Mouse (Mus musculus) lung, adult 2 months (tissue): ENCODE results near the gene Szt2. TPM values are rescaled to one million over a fixed set of nuclear protein-coding genes. Genes with fewer than 3 reads are reported as not detected.

Source experiments
- DNase-seq: peaks from one replicate; pipeline ENCODE4 v3.0.0; 2022
- H3K4me1 ChIP-seq: fragments of 200-500 bp; 2 replicates; pipeline ENCODE4 v1.6.1; 2011; ENCODE audit warnings: low read length; ENCODE audit not compliant: control insufficient read depth, insufficient read depth
- H3K4me3 ChIP-seq: fragments of 200-500 bp; replicated peaks from 2 replicates; pipeline ENCODE3; 2011; ENCODE audit warnings: low read depth, mild to moderate bottlenecking, control low read depth, low read length; ENCODE audit errors: extremely low read depth
- CTCF ChIP-seq: fragments of 200-500 bp; IDR thresholded peaks from 2 replicates; pipeline ENCODE4 v1.5.1; 2011; ENCODE audit warnings: mild to moderate bottlenecking, low read length, control low read depth; ENCODE audit not compliant: insufficient read depth
- POLR2A ChIP-seq: fragments of 200-500 bp; IDR thresholded peaks from 2 replicates; pipeline ENCODE4 v1.6.1; 2011; ENCODE audit warnings: low read depth, mild to moderate bottlenecking, control low read depth, low read length, borderline replicate concordance; ENCODE audit errors: extremely low read depth
- WGBS: fragments of 180-500 bp; shearing (Covaris S2); methylation state at CpG from one replicate; pipeline ENCODE4 v1.1.7; 2018; 5-methylcytosine and 5-hydroxymethylcytosine counted together
- polyA plus RNA-seq: library from polyadenylated mRNA; depleted of rRNA; stranded (reverse); fragments of >200 nt; gene quantifications from 2 replicates; pipeline ENCODE4 v1.2.3, GENCODE M21; 2012; rRNA removed

Gene Szt2
- polyA plus RNA-seq, 1 experiment, result 54.4 TPM

DNA sequence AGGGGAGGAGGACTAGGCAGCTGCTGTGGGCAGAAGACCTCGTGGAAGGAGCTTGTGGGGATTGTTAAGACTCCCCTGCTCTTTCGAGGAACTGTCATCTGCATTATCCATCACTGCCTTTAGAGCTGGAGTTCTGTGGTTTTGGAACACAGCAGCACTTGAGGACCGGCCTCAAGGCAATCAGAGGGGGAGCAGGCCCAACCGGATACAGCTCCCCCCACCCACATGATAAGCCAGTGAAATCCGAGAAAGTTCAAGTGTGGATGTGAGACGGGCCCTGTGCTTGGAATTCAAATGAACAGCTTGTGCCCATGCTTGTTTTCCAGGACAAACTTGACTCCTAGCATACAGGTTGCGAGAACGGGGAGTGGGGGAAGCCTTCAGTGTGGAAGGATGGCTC, 93.8 kb downstream of the Szt2 start:
- Histone ChIP-seq H3K4me1 (no peaks in the 10 kb centered on the region), H3K4me3 (no peak overlapping the region)
- no peak for DNase-seq
- 32% methylated on average over 8 of the region's 8 CpGs for whole genome bisulfite sequencing
- TF ChIP-seq POLR2A (no peak), CTCF (no peak)

Other genes with a start within 250 kb of the Szt2 start
- gene Kdm4a, start 229.2 kb downstream of the Szt2 start, polyA plus RNA-seq, result 25.6 and 36.0 TPM in 2 replicates
- gene Ptprf, start 117.9 kb downstream of the Szt2 start, polyA plus RNA-seq, result 245 and 250 TPM in 2 replicates
- gene Med8, start 64 bp upstream of the Szt2 start, polyA plus RNA-seq, result 20.8 and 38.4 TPM in 2 replicates
- gene Elovl1, start 18.8 kb upstream of the Szt2 start, polyA plus RNA-seq, result 978 and 1,062 TPM in 2 replicates
- 6.1 and 10.1 TPM in 2 replicates for gene Cdc20, start 28.1 kb upstream of the Szt2 start, polyA plus RNA-seq
- gene Mpl, start 48.2 kb upstream of the Szt2 start, polyA plus RNA-seq, result 1.1 and 1.8 TPM in 2 replicates
- 245 and 308 TPM in 2 replicates for gene Tie1, start 80.8 kb upstream of the Szt2 start, polyA plus RNA-seq
- gene 2610528J11Rik, start 117.7 kb upstream of the Szt2 start, polyA plus RNA-seq, result 17.0 and 17.7 TPM in 2 replicates
- 32.4 and 47.5 TPM in 2 replicates for gene Tmem125, start 134.8 kb upstream of the Szt2 start, polyA plus RNA-seq
- 1.3 and 2.5 TPM in 2 replicates for gene Cfap57, start 211.5 kb upstream of the Szt2 start, polyA plus RNA-seq
- 19.7 and 21.6 TPM in 2 replicates for gene Ebna1bp2, start 211.5 kb upstream of the Szt2 start, polyA plus RNA-seq
- not detected in 2 replicates for gene Olfr62, start 249.7 kb upstream of the Szt2 start, polyA plus RNA-seq